Mouse (Mus musculus): ENCODE results near the gene Gm4847.

Gm4847 gene

DNA sequence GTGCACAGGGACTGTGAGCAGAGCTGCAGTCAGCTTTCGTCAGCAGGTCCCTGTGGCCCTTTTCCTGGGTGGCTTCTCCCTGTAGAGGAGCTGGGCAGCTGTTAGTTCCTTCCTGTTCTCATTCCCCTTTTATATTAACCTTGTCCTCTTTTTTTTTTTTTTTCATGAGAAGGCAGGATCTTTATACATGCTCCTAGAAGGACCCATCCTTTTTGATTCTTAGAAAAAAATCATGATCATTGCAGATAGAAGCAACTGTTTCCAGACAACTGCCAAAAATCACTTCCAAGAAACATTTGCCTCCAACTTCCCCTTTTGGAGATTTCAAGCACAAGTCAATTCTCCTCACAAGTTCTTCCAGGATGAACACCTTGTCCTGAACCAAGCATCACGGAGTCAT lies at the start of gene Gm4847:
Gene Gm4847, minus strand, starts transcription at position 101 of the 400 bp plus-strand sequence.
- no peak for DNase-seq (ENCODE audit: low read depth, low spot score)

- no peak for DNase-seq (ENCODE audit: low read depth, low spot score)
Measured at GRCm38 (mm10) chr1:166681745-166682144, 34.3 kb upstream of the Gm4847 start, which contains the start of gene Fmo9. Gene Fmo9, minus strand, starts transcription at chr1:166681845.

- DNase-seq (ENCODE audit: low read depth, low spot score): no peak
Measured at GRCm38 (mm10) chr1:166669264-166669663, 21.8 kb upstream of the Gm4847 start.

DNA sequence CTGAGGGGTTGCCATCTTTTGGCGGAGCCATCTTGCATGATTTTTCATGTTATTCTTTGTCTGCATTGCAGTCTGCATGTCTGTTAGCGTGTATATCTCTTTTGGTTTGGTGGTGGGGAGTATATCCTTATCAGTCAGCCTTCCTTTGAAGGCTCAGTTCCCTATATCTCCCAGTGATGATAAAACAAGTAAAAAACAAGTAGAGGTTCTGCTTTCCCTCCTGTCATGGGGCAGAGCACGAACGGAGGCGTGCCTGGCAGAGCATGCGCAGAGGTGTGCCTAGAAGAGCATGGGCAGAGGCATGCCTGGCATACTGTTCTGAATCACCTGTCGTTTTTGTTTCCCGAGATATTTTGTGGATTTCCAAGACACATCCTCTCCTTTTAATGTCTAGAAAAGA lies 13.3 kb upstream of the Gm4847 start:
- DNase-seq (ENCODE audit: low read depth, low spot score): no peak
